Mouse (Mus musculus) liver, embryonic 14.5 days (tissue): ENCODE measurements around the gene Gm45808. TPM values are rescaled to one million over a fixed set of nuclear protein-coding genes. Genes with fewer than 3 reads are reported as not detected.

Experiments used
- ATAC-seq: fragments of 200-750 bp; cut with Nextera tagmentation; 2 replicates; pipeline ENCODE4 v1.8.0; 2017; ENCODE audit warnings: moderate number of reproducible peaks, mild to moderate bottlenecking, moderate library complexity; ENCODE audit not compliant: insufficient read depth
- DNase-seq, 3 experiments: peaks; one replicate each; pipeline ENCODE4 v3.0.0-alpha.2; 2012 to 2013; ENCODE audit warnings: low read depth in 3 of 3, low spot score in 3 of 3
- H3K27ac ChIP-seq: fragments of 300-500 bp; sonication (generic); 2 replicates; pipeline ENCODE4 v1.5.1; 2014; ENCODE audit warnings: moderate library complexity, mild to moderate bottlenecking, control low read depth, inconsistent platforms
- H3K27me3 ChIP-seq: fragments of 300-500 bp; sonication (generic); 2 replicates; pipeline ENCODE4 v1.6.1; 2014; ENCODE audit warnings: mild to moderate bottlenecking, low read length, moderate library complexity; ENCODE audit not compliant: control insufficient read depth, insufficient read depth
- H3K36me3 ChIP-seq: fragments of 300-500 bp; sonication (generic); replicated peaks from 2 replicates; pipeline ENCODE4 v1.6.1; 2014; ENCODE audit warnings: low read depth; ENCODE audit not compliant: control insufficient read depth, insufficient read depth
- H3K4me1 ChIP-seq, 2 experiments: fragments of 200-500 bp in 1 of 2; fragments of 300-500 bp in 1 of 2; sonication (generic) in 1 of 2; replicated peaks; 2 replicates each; pipeline ENCODE4 v1.6.1; 2012 to 2014; ENCODE audit warnings: antibody characterized with exemption in 1 of 2, inconsistent platforms in 1 of 2, low read length in 1 of 2; ENCODE audit not compliant: control insufficient read depth in 2 of 2, insufficient read depth in 2 of 2
- H3K4me2 ChIP-seq: fragments of 300-500 bp; sonication (generic); 2 replicates; pipeline ENCODE4 v1.6.1; 2014; ENCODE audit warnings: low read depth, mild to moderate bottlenecking, control low read depth, moderate library complexity
- H3K4me3 ChIP-seq, 2 experiments: fragments of 200-500 bp in 1 of 2; fragments of 300-500 bp in 1 of 2; sonication (generic) in 1 of 2; 2 replicates each; pipeline ENCODE4 v1.5.1; 2012 to 2014; ENCODE audit warnings: low read depth in 2 of 2, low read length in 2 of 2, mild to moderate bottlenecking in 2 of 2, control low read depth in 1 of 2, inconsistent platforms in 1 of 2, moderate library complexity in 1 of 2; ENCODE audit not compliant: insufficient read depth in 1 of 2
- H3K9ac ChIP-seq: fragments of 300-500 bp; sonication (generic); replicated peaks from 2 replicates; pipeline ENCODE4 v1.6.1; 2014; ENCODE audit warnings: mild to moderate bottlenecking, control low read depth, moderate library complexity
- H3K9me3 ChIP-seq: fragments of 300-500 bp; sonication (generic); 2 replicates; pipeline ENCODE4 v1.6.1; 2016; ENCODE audit warnings: low read length, mixed read lengths; ENCODE audit not compliant: control insufficient read depth
- CTCF ChIP-seq: IDR thresholded peaks from 2 replicates; pipeline ENCODE4 v1.5.1; 2016; ENCODE audit warnings: antibody characterized with exemption, low read depth, control low read depth
- EP300 ChIP-seq: IDR thresholded peaks from 2 replicates; pipeline ENCODE4 v1.6.1; 2016; ENCODE audit warnings: antibody characterized with exemption, low read depth
- WGBS: fragments of 180-500 bp; shearing (Covaris S2); extraction: QIAGEN DNeasy Blood & Tissue Kit; methylation state at CpG from one replicate; pipeline ENCODE4 v1.1.7; 2014; ENCODE audit not compliant: insufficient replicate concordance; 5-methylcytosine and 5-hydroxymethylcytosine counted together
- polyA plus RNA-seq, 2 experiments: library from polyadenylated mRNA; depleted of rRNA in 1 of 2; stranded (reverse) in 1 of 2; unstranded in 1 of 2; fragments of >200 nt; fragmentation: Nextera tagmentation in 1 of 2; extraction: Ambion mirVana in 1 of 2; gene quantifications; 2 replicates each; pipeline versions ENCODE4 v1.2.1 to v1.2.3; 2012 to 2014

The Gm45808 gene
- polyA plus RNA-seq, 2 experiments, result not detected

- no peaks in the 10 kb centered on the region for H3K36me3 ChIP-seq
- no peak for DNase-seq
- WGBS, result 31% methylated on average over 1 of the region's 1 CpGs
- peaks cover 7 to 13% of the 10 kb centered on the region in 2 experiments for H3K4me1 ChIP-seq
- no peak overlapping the region for H3K9ac ChIP-seq
- H3K27me3 ChIP-seq, result no peaks in the 10 kb centered on the region
- TF ChIP-seq CTCF (no peak), EP300 (no peak)
- H3K4me3 ChIP-seq, result no peak overlapping the region
- H3K4me2 ChIP-seq, result no peak overlapping the region
- no peaks in the 10 kb centered on the region for H3K9me3 ChIP-seq
- H3K27ac ChIP-seq, result no peak overlapping the region
- ATAC-seq, result no peak
These were observed 10.2 kb downstream of the Gm45808 start for GRCm38 (mm10) chr7:45476453-45476852.

- ATAC-seq, result peak; percentile 60
- Histone ChIP-seq H3K27ac (peak overlapping the region; percentile 48), H3K9me3 (no peaks in the 10 kb centered on the region), H3K4me2 (peak overlapping the region; percentile 57), H3K9ac (peak overlapping the region; percentile 31), H3K4me3 (peak overlapping the region; percentile 6 to 38; a peak in 2 of 4 replicates), H3K36me3 (no peaks in the 10 kb centered on the region), H3K27me3 (no peaks in the 10 kb centered on the region), H3K4me1 (peaks cover 10 to 17% of the 10 kb centered on the region in 2 experiments)
- TF ChIP-seq EP300 (no peak), CTCF (no peak)
- no peak for DNase-seq
- WGBS, result 43% methylated on average over 16 of the region's 16 CpGs
These were observed 11.2 kb downstream of the Gm45808 start for GRCm38 (mm10) chr7:45475291-45475969.

GRCm38 (mm10) chr7:45470869-45471268, 15.7 kb downstream of the Gm45808 start:
- ATAC-seq (no peak), DNase-seq (peak in 2 of 3 experiments; percentile 59 to 62)
- no peaks in the 10 kb centered on the region for H3K27me3 ChIP-seq
- peak; percentile 81 for TF ChIP-seq CTCF
- no peak for TF ChIP-seq EP300
- H3K9me3 ChIP-seq, result no peaks in the 10 kb centered on the region
- H3K36me3 ChIP-seq, result no peaks in the 10 kb centered on the region
- WGBS, result 3% methylated on average over 3 of the region's 3 CpGs
- peaks cover 15 to 22% of the 10 kb centered on the region in 2 experiments for H3K4me1 ChIP-seq
- H3K9ac ChIP-seq, result no peak overlapping the region
- H3K4me2 ChIP-seq, result no peak overlapping the region
- no peak overlapping the region for H3K4me3 ChIP-seq
- H3K27ac ChIP-seq, result no peak overlapping the region

GRCm38 (mm10) chr7:45467090-45467670, 19.4 kb downstream of the Gm45808 start:
- H3K27ac ChIP-seq, result no peak overlapping the region
- TF ChIP-seq EP300 (no peak), CTCF (no peak)
- H3K9ac ChIP-seq, result peak overlapping the region; percentile 31; the same call in 1 of the 2 replicates
- DNase-seq, result no peak
- peak; percentile 14 for ATAC-seq
- 38% methylated on average over 7 of the region's 7 CpGs for WGBS
- peaks cover 11 to 20% of the 10 kb centered on the region in 2 experiments for H3K4me1 ChIP-seq
- peaks cover 17% of the 10 kb centered on the region for H3K36me3 ChIP-seq
- H3K4me2 ChIP-seq, result peak overlapping the region; percentile 83
- H3K4me3 ChIP-seq, result peak overlapping the region; percentile 49 to 69
- H3K9me3 ChIP-seq, result no peaks in the 10 kb centered on the region
- no peaks in the 10 kb centered on the region for H3K27me3 ChIP-seq
